Mouse (Mus musculus): Measurements from ENCODE around the gene Htt.

The Htt gene

DNA sequence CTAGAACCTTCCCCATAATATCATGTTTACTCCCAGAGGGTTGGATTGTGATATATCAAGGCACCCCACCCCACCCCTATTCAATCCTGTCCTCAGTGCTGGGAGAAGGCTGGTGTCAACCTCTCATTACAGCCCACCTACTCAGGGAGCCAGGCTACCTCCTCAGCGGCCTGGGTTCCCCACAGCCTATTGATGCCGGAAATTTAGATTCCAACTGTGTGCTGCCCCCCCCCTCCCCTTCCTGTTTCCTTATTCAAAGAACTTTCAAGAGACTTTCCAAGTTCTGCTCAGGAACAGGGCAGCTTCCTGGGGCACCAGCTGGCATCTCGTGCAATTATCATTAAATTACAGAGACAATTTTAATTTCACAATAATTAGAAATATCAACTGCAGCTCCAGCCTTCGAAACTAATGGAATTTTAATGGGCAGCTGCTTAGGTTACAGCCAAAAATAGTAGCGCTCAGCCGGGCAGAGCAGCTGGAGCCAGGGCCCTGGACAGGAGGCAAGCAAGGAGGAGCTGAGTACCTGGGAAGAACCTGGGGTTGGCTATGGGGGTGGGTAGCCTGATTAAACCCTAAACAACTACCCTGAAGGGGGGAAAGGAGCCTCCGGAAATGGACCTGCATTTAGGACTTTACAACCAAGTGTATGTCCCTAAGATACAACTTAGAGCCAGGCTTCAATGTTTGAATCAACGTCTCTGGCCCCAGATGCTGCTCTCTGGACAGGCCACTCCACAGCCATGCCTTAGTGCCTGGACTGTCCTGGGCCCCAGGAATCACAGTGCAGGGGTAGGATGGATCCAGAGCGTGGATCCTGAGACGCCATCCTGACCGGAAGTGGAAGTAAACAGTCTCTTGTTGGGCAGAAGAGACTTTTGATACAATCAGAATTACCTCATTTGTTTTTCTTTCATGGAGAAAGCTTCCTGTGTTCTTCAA lies 170.2 kb downstream of the Htt start:
- DNase-seq (ENCODE audit: low read depth) = no peak

DNA sequence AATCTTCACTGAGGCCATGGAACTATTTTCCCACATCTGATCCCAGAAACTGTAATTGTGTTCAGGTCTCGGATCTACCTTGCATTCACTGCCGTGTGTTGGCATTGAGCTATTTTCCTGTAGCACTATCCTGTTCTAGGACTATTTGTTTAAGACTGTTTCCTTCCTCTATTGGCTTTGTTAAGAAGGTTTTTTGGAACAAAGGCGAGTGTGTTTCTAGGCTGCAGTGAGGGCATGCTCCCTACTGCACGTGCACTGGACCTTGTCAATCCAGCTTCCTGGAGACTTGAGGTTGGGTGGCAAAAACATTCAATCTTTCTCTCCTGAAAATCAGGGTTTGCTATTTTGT lies 170.9 kb downstream of the Htt start:
- DNase-seq (ENCODE audit: low read depth) = no peak

DNA sequence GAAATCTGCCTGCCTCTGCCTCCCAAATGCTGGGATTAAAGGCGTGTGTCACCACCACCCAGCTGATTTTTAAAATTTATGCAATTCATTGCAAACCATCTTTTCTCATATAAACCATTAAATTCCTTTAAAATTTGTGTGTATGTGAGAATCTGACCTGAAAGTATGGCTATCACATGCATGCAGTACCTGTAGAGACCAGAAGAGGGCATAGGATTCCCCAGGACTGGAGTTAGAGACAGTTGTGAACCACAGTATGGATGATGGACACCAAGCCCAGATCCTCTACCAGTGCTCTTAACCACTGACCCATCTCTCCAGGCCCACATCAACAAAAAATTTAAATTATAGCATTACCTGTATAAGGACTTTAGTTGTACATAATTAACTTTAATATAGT lies 171.9 kb downstream of the Htt start:
- DNase-seq (ENCODE audit: low read depth) = no peak

DNA sequence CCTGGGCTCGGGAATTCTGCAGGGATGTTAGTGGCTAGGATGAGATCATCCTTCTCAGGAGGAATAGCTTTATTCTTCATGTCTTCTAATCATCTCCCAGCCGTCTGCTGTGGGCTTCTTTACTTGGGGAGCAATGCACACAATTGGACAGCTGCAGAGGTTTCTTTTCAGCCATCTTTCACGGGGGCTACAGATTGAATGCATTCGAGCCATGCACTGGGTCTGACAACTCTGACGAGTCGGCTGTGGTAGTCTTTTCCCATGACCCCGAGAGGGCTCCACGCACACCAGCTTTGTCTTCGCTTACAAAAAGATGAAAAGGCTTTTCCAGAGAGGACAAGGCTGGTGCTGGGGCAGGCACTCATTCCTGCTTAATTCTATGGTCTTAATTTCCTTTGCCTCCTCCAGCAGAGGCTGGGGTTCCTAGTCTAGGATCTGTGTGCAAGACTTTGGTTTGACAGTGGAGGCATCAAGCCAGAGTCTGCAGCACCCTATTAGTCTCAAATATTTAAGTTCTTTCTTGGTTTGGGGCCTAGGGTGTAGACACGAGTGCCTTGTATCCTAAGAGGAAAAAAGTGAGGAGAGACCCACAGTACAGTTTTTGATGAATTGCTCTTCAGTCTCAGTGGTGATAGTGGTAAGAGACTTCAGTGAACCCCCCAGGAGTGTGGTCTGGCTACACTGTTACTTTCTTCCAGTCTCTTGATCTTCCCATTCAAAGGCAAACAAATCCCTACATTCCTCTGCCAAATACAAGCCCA lies 180.3 kb downstream of the Htt start:
- DNase-seq (ENCODE audit: low read depth) = no peak

DNA sequence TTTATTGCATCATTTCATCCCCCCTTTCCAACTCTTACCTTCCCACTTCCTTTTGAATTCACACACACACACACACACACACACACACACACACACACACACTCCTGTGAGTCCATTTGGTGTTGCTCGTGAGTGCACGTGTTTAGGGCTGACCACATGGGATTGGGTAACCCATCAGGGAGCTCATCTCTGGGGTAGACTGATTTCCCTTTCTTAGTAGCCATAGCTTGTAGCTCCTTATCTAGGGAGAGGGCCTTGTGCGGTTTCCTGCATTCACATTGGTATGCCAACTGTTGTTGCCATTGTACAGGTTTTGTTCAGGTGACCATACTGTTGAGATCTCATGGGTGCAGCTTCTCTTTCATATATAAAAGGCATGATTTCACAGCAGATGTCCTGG lies 181.9 kb downstream of the Htt start:
- DNase-seq (ENCODE audit: low read depth) = no peak

DNA sequence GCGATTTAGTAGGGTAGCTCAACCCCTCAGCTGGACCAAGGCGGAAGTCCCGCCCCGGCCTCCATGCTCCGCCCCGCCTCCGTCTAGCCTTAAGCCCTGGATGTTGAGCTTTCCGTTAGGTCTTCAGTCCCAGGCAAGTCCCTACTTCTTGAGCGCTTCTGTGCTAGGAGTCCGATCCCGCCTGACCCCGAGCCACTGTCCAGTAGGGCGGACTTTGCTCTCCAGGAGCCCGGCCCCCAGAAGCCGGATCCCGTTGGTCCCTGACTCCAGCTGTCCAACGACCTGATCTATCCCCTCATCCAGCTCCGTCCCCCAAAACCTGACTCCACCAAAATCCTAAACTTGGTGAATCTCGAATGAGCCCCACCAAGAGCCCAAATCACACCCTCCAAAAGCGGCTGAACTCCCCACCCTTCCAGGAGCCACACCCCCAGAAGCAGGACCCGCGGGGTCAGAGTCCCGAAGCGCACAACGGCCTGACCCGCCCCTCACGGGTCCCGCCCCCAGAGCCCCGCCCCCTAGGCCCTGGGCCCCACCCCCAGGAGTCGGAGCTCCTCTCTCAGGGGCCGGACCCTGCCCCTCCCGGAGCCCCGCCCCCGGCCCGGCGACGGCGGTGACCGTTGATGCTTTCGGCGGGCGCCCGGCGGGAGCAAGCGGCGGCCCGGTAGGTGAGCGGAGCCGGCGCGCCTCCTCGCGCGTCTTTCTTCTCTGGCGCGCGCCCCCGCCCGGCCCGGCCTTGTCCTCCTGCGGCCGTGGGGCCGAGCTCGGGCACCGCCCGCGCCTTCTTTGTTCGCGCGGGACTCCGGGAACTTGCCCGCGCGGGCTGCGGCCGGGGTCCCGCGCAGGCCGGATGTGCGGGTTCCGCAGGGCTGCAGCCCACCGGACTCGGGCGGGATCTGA lies 187.6 kb downstream of the Htt start, which contains the start of gene Rgs12:
Gene Rgs12 (plus strand): TSS at position 585 of the 900 bp plus-strand sequence.
- no peak for DNase-seq (ENCODE audit: low read depth)

DNA sequence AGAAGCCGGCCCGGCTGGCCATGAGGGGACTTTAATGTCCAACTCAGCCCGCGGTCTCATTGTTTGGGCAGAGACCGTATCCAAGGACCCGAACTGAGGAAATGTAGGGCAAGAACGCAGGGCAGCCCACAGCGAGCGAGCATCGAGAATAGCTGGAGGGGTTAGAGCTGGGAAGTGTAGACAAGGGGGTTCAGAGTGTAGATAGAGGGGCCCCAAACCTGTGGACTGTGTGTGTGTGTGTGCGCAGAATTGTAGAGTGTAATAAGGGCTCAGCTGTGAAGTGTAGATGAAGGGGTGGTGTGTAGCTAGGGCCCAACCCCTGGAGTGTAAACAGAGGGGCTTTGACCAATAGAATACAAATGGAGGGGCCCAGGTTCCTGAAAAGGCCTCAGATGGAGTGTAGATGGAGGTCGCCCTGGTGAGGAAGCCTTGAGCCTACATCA lies 188.2 kb downstream of the Htt start:
- no peak for DNase-seq (ENCODE audit: low read depth)

DNA sequence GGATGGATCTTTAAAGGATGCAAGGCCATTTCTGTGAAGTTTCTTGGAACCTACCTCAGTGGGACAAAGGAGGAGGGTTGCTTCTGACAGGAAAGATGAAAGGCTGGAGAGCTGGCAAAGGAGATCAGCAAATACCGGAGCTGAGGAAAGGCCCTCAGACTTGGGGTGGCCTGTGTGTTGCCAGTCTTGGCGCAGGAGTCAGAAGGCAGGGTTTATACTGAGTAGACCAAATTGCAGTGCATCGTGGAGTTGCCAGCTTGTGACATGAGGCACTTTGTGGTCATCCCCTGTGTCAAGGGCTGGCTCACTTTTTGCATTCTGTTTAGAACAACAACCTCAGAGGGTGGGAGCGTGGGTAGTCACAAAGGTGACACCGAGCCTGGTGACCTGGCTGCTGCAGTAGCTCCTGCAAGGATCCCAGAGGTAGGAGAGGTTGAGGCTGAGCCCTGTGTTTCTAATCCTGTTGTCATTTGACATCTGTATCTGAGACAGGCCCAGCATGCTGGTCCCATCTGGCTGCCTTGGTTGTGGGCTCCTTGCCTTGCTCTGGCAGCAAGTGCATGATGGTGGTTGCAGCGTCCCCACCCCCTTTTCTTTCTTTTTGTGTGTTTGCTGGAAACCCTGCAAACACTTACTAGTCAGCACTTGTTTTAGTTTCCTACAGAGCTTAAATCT lies 189.1 kb downstream of the Htt start:
- no peak for DNase-seq (ENCODE audit: low read depth)

DNA sequence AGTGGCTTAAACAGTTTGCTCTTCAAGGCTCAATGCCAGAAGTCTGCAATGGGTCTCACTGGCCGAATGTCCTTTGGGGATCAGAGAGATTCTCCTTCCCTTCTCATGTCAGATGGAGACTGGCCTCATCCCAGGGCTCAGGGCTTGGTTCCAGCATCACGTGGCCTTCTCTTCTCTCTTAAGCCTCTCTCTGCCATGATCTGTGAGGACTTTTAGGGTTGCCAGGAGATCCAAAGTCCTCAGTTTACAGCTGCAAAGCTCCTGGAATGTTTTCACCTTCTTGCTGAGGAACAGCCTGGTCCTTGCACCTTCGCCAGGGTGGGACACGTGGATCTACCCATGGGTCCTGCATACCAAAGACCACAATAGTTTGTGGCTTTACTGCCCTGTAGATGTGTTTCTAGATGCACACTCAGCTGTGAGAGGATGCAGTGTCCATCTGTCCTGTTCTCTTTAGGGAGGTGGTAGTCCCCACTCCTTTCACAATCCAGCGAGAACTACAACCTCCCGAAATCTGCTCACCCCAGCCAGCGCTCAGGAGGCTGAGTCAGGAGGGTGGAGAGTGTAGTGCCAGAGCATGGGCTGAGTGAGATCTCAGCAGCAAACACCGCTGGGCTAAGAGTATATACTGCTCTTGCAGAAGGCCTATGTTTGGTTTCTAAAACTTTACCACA lies 189.8 kb downstream of the Htt start:
- no peak for DNase-seq (ENCODE audit: low read depth)

DNA sequence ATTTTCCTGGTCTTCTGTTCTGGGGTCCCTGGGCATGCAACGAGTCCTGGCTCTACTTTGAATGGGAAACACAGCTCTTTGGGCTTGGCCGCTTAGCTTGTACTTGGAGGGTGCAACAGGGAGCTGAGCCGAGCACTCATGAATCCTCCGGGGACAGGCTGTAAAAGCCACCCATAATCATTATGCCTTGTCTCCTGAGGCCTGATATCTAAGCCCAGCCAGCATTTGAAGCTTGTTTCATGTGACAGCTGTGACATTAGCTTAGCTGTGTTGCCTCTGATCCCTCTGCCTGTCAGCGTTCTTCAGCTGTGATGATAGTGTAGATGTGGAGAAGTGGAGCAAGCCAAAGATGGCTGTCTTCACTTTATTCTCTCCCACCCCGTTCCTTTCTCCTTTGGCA lies 193.0 kb downstream of the Htt start:
- no peak for DNase-seq (ENCODE audit: low read depth)

DNA sequence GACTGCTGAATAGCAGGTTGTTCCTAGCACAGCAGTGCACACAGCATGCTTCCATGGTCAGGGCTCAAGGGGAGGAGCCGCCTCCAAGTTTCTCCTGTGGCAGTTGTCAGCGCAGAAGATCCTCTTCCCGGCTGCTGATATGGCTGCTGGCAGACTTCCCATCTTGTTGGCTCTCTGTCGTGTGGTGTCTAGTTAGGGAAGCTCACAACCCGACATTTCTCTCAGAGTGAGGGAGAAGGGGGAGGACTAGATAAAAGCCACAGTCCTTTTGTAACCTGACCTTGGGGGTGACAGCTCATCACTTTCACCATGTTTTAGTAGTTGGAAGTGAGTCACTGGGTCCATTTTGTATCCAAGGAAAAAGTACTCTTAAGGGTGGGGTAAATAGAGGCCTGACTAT lies 194.1 kb downstream of the Htt start:
- DNase-seq (ENCODE audit: low read depth) = no peak

DNA sequence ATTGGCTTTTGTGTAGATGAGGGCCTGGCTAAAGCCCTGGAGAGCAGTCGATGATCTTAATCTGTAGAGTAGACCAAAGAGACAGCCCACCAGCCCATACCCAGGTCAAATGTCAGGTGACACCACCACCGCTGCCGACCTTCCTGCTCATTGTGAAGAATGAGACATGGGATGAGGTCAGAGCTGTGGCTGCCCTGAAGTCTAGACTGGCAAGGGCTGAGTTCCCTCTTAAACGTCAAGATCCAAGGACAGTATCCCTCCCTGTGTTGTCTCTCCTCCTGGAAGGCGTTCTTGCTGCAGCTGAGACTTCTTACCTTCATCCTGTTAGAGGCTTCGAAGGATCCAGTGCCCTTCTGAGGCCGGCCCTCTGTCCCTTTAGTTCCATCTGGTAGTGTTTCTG lies 194.6 kb downstream of the Htt start:
- DNase-seq (ENCODE audit: low read depth) = no peak

DNA sequence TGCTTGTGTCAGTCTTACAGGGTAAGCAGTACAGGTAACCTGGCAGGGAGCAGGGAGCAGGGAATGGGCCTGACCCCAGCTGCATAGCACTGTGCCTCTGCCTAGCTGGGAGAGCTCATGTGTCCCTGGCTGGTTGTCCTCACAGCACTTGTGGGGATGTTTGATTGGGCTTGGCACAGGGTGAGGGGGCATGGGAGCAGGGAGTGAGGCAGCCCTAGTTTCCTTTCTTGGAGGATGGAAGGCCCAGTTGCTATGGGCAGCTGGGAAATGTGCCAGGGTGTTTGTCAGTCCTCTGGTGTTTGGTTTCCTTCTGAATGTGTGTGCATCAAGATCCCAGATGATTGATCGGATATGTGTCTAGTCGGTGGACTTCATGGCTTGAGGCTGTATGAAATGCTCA lies 195.5 kb downstream of the Htt start:
- no peak for DNase-seq (ENCODE audit: low read depth)

DNA sequence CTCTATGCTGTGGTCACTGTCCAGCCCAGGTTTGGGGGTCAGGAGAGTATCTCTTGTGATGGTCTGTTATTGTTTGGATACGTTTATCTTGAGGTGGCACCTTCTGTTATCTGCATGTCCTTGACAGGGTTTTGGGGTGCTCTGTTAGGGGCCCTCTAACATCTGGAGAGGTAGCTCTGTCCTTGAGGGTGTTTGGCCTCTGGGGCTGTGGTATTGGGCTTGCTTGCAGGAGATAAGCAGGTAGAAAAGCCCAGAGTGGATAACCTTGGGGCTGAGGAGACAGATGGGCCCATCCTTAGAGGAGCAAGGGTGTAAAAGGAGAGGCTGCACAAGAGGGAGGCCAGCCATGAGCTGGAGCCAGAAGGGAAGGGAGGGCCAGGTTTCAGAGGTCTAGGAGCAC lies 198.5 kb downstream of the Htt start:
- no peak for DNase-seq (ENCODE audit: low read depth)

Measured in fibroblast of lung, adult 2 months (primary cell).